Mouse (Mus musculus) small intestine, adult 2 months (tissue): Measurements from ENCODE around the gene Ssr2. TPM values are rescaled to one million over a fixed set of nuclear protein-coding genes. Genes with fewer than 3 reads are reported as not detected.

Source experiments
- H3K27ac ChIP-seq: fragments of 200-500 bp; 2 replicates; pipeline ENCODE4 v1.5.1; 2012; ENCODE audit warnings: low read depth, low read length, control low read depth, inconsistent platforms; ENCODE audit not compliant: insufficient read depth
- H3K27me3 ChIP-seq: fragments of 200-500 bp; 2 replicates; pipeline ENCODE4 v1.6.1; 2012; ENCODE audit warnings: mild to moderate bottlenecking, moderate library complexity, low read length, inconsistent platforms; ENCODE audit not compliant: control insufficient read depth, insufficient read depth
- H3K36me3 ChIP-seq: fragments of 200-500 bp; 2 replicates; pipeline ENCODE4 v1.6.1; 2012; ENCODE audit warnings: mild to moderate bottlenecking, low read length, control low read depth, inconsistent platforms; ENCODE audit not compliant: control insufficient read depth, insufficient read depth
- H3K4me1 ChIP-seq: fragments of 200-500 bp; 2 replicates; pipeline ENCODE4 v1.6.1; 2012; ENCODE audit warnings: low read length, inconsistent platforms, mixed read lengths; ENCODE audit not compliant: control insufficient read depth, insufficient read depth, insufficient read length
- H3K4me3 ChIP-seq: fragments of 200-500 bp; 2 replicates; pipeline ENCODE4 v1.5.1; 2012; ENCODE audit warnings: low read depth, mild to moderate bottlenecking, control low read depth, inconsistent platforms, low read length, moderate library complexity
- CTCF ChIP-seq: fragments of 200-500 bp; IDR thresholded peaks from 2 replicates; pipeline ENCODE4 v1.5.1; 2012; ENCODE audit warnings: low read depth, mild to moderate bottlenecking, control low read depth, inconsistent platforms, low read length, moderate library complexity, mixed read lengths; ENCODE audit not compliant: insufficient replicate concordance, insufficient read length; ENCODE audit errors: extremely low read depth
- POLR2A ChIP-seq: fragments of 200-500 bp; IDR thresholded peaks from 2 replicates; pipeline ENCODE4 v1.6.1; 2012; ENCODE audit warnings: low read depth, mild to moderate bottlenecking, control low read depth, inconsistent platforms, low read length, moderate library complexity
- WGBS: fragments of 180-500 bp; shearing (Covaris S2); methylation state at CpG from one replicate; pipeline ENCODE4 v1.1.7; 2018; 5-methylcytosine and 5-hydroxymethylcytosine counted together
- polyA plus RNA-seq: library from polyadenylated mRNA; depleted of rRNA; stranded (reverse); fragments of >200 nt; gene quantifications from 2 replicates; pipeline ENCODE4 v1.2.3, GENCODE M21; 2012

Gene Ssr2
- polyA plus RNA-seq, 1 experiment = 182 TPM

- peaks cover 30% of the 10 kb centered on the region for H3K36me3 ChIP-seq
- H3K4me1 ChIP-seq = peaks cover 8% of the 10 kb centered on the region; the same call in 1 of the 2 replicates
- no peak overlapping the region for H3K4me3 ChIP-seq
- TF ChIP-seq POLR2A (no peak), CTCF (no peak)
- no peak overlapping the region for H3K27ac ChIP-seq
- H3K27me3 ChIP-seq = no peaks in the 10 kb centered on the region
- 96% methylated on average over 5 of the region's 5 CpGs for WGBS
Measured at GRCm38 (mm10) chr3:88555069-88555605, 20.5 kb upstream of the Ssr2 start.

- 91% methylated on average over 6 of the region's 6 CpGs for WGBS
- TF ChIP-seq POLR2A (no peak), CTCF (no peak)
- Histone ChIP-seq H3K4me1 (peaks cover 6% of the 10 kb centered on the region; the same call in 1 of the 2 replicates), H3K4me3 (no peak overlapping the region), H3K27ac (no peak overlapping the region), H3K36me3 (peaks cover 35% of the 10 kb centered on the region), H3K27me3 (no peaks in the 10 kb centered on the region)
Measured at GRCm38 (mm10) chr3:88555731-88556130, 19.9 kb upstream of the Ssr2 start.

GRCm38 (mm10) chr3:88556616-88557015, 19.1 kb upstream of the Ssr2 start:
- Histone ChIP-seq H3K4me1 (no peaks in the 10 kb centered on the region), H3K4me3 (no peak overlapping the region), H3K36me3 (peaks cover 43% of the 10 kb centered on the region), H3K27ac (no peak overlapping the region), H3K27me3 (no peaks in the 10 kb centered on the region)
- TF ChIP-seq POLR2A = no peak
- no peak for TF ChIP-seq CTCF
- whole genome bisulfite sequencing = 94% methylated on average over 8 of the region's 8 CpGs

GRCm38 (mm10) chr3:88559596-88559995, 16.1 kb upstream of the Ssr2 start:
- H3K27ac ChIP-seq = no peak overlapping the region
- no peaks in the 10 kb centered on the region for H3K27me3 ChIP-seq
- WGBS = 95% methylated on average over 9 of the region's 9 CpGs
- TF ChIP-seq CTCF (no peak), POLR2A (no peak)
- H3K4me1 ChIP-seq = no peaks in the 10 kb centered on the region
- H3K36me3 ChIP-seq = peaks cover 68% of the 10 kb centered on the region
- no peak overlapping the region for H3K4me3 ChIP-seq

DNA sequence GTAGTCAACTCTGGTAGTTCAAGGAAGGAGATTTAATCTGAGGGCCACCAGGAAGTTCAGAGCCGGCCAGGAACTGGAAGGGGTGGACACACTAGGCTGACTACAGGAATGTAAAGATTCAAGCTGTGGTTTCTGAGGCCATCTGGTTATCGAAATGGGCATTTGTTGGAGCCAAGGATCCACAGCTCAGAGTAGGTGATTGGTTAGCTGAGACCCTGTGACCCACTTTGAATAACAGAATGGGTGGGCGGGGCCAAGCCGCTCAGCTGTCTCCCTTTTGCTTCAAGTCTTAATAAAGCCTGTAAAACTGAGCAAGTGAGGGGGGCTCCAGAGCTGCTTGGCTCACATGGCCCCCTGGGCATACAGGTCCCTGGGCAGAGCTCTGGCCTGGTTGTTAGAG, 13.7 kb upstream of the Ssr2 start:
- Histone ChIP-seq H3K4me3 (no peak overlapping the region), H3K36me3 (peaks cover 72% of the 10 kb centered on the region), H3K27me3 (no peaks in the 10 kb centered on the region), H3K27ac (no peak overlapping the region), H3K4me1 (peaks cover 4% of the 10 kb centered on the region)
- TF ChIP-seq POLR2A (no peak), CTCF (no peak)
- 72% methylated on average over 4 of the region's 4 CpGs for WGBS

- no peak for TF ChIP-seq POLR2A
- TF ChIP-seq CTCF = no peak
- H3K4me3 ChIP-seq = no peak overlapping the region
- WGBS = 79% methylated on average over 4 of the region's 4 CpGs
- H3K36me3 ChIP-seq = peaks cover 72% of the 10 kb centered on the region
- no peaks in the 10 kb centered on the region for H3K27me3 ChIP-seq
- peaks cover 4% of the 10 kb centered on the region for H3K4me1 ChIP-seq
- H3K27ac ChIP-seq = no peak overlapping the region
Measured at GRCm38 (mm10) chr3:88563442-88563841, 12.2 kb upstream of the Ssr2 start.

- Histone ChIP-seq H3K36me3 (peaks cover 77% of the 10 kb centered on the region), H3K27ac (no peak overlapping the region), H3K4me3 (no peak overlapping the region), H3K27me3 (no peaks in the 10 kb centered on the region), H3K4me1 (peaks cover 4% of the 10 kb centered on the region)
- 86% methylated on average over 7 of the region's 7 CpGs for WGBS
- TF ChIP-seq CTCF = no peak
Measured at GRCm38 (mm10) chr3:88563966-88564365, 11.7 kb upstream of the Ssr2 start.

DNA sequence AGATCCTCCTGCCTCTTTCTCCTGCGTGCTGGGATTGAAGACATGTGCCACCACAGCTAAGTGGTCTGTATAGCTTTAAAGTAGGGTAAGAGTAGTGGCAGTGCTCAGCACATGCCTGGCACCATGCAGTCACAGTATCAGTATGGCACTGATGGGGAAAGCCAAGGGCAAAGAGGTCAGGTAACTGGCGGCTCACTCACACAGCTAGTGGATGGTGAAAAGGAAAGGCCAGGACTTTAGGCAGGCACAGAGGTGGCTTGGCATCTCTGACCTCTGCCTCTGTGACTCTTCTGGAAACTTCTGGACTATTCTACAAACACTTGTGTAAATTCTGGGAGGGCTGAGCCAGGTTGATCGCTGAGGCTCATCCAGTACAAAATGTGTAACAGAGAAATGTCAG, 9.6 kb upstream of the Ssr2 start:
- H3K36me3 ChIP-seq = peaks cover 60% of the 10 kb centered on the region
- no peak for TF ChIP-seq POLR2A
- no peak for TF ChIP-seq CTCF
- H3K4me3 ChIP-seq = no peak overlapping the region
- H3K27ac ChIP-seq = peak overlapping the region; percentile 52; the same call in 1 of the 2 replicates
- peaks cover 4% of the 10 kb centered on the region for H3K4me1 ChIP-seq
- 76% methylated on average over 3 of the region's 3 CpGs for WGBS
- no peaks in the 10 kb centered on the region for H3K27me3 ChIP-seq
